Mouse (Mus musculus) kidney, adult 18-20 months (tissue): ENCODE measurements around the gene Sgpp2.
A peak's percentile ranks its signal among the peaks of the same experiment; 100 is the strongest.

ENCODE experiments used
- DNase-seq: peaks from one replicate; pipeline ENCODE4 v3.0.0; 2021

Sgpp2 gene

DNA sequence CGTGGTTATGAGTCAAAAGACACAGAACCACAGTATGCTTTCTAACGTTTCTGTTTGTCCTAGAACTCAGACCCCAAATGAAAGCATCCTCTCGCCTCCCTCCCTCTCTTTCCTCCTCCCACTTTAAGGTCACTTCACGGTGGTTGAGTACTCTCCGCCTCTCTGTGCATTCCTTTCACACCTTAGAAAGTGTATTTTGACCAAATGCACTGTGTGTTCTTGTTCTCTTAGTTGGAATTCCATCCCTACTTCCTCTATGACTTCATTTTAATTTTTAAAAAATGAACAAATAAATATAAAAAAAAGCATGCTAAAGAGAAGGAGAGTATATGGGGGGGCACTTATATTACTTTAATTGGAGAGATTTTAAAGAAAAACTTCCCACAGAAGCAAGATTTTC lies 30.4 kb downstream of the Sgpp2 start:
- DNase-seq = no peak

DNA sequence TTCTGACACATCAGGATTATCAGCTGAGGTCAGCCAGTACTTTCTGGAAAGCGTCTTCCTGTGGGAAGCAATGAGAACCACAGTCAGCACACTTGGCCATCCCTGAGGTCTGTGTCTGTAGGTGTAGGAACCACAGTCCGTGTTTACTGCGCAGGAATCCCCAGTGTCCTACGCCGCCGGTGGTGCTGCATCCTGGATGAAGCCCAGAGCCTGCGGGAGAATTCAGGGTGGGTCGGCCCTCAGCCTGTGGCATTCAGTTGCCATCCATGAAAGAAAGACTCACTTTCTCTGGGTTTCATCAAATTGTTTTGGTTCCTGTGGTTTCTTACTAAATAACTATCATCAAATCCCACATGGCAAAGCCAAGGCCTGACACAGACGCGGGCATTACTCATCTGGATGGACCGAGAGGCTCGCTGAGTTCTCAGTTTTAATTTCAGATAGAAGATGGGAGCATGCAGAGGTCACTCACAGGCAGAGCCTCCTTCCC lies 37.2 kb downstream of the Sgpp2 start:
- no peak for DNase-seq

DNA sequence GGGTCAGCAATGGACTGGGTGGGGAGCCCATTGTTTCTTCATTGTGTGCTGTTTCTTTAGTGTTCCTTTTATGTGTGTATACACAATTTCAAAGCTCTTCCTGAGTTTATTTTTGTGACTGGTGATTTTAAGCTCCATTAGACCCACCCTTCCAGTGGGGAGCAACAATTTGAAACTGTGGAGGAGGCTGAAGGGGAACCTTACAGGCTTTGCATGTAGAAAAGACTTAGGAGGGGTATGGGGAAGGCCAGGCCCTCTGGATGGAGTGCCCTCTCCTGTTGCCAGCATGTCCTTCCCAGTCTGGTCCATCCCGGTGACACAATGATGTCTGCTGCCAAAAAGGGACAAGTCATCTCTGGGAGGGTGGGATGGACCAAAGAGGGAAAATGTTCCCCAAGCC lies 39.1 kb downstream of the Sgpp2 start:
- DNase-seq = no peak

DNA sequence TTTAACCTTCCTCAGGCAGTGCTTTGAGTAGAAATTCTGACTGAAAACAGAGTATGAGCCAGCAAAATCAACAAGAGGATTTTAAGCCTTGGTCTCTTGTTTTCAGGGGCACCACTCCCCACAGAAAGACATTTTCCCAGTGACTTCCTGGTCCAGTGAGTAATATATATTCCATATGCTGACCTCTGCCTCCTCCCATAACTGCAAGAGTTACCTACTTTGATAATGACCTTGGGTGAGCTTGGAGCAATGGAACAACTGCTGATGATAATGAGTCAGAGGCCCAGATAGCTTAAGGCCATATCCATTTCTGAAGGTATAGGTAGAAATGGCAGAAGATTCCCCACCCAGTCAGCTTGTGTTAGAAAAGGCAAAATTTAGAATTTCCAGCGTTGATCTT lies 43.1 kb downstream of the Sgpp2 start:
- DNase-seq = no peak

DNA sequence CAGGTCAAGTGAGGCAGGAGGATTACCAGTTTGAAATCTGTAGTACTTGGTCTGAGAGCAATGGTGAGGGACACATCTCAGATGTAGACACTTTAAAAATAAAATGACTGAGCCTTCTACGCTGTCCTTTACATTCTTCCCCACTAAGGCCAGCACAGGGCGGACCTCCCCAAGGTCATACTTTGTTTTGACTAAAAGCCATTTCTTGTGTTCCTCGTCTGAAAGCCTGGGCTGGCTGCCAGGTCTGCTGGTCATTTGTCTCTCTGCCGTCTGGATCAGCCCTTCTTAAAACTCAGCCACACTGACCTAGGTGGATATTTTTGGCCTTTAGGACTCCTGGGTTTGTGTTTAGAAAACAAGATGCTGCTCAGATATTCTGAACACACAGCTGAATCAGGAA lies 45.0 kb downstream of the Sgpp2 start:
- peak; percentile 74 for DNase-seq

DNA sequence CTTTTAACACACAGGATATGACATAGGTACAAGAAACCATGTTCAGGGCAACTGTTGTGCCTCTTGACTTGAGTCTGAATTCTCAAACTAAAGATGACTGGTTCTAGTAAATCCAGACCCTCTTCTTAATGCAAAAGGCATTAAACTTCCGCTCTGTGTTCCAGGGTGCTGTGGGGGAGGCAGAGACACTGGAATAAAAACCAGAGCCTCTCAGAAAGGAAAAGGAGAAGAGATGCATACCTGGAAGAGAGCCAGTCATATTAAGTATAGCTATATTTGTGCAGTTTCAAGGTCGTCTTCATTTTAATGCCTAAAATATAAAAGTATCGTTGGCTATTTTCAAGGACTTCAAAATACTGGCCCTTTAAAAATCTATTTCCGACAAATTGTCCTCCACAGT lies 47.3 kb downstream of the Sgpp2 start:
- no peak for DNase-seq

DNA sequence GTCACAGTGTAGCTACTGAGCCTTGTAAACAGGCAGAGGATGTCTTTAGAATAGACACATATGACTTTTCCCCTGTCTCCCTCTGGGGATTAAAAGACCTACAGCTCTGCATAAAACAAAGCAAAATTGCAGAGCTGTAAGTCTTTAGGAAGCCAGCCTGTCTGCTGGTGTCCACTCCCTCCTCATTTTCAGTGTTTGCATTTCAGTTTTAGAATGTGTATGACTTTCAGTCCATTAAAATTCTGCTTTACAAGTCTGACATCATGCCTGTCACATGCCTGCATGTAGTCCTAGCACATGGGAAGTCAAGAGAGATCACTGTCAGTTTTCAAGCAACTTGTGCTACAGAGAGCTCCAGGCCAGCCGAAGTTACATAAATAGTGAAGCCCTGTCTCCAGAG lies 47.7 kb downstream of the Sgpp2 start:
- DNase-seq = no peak

DNA sequence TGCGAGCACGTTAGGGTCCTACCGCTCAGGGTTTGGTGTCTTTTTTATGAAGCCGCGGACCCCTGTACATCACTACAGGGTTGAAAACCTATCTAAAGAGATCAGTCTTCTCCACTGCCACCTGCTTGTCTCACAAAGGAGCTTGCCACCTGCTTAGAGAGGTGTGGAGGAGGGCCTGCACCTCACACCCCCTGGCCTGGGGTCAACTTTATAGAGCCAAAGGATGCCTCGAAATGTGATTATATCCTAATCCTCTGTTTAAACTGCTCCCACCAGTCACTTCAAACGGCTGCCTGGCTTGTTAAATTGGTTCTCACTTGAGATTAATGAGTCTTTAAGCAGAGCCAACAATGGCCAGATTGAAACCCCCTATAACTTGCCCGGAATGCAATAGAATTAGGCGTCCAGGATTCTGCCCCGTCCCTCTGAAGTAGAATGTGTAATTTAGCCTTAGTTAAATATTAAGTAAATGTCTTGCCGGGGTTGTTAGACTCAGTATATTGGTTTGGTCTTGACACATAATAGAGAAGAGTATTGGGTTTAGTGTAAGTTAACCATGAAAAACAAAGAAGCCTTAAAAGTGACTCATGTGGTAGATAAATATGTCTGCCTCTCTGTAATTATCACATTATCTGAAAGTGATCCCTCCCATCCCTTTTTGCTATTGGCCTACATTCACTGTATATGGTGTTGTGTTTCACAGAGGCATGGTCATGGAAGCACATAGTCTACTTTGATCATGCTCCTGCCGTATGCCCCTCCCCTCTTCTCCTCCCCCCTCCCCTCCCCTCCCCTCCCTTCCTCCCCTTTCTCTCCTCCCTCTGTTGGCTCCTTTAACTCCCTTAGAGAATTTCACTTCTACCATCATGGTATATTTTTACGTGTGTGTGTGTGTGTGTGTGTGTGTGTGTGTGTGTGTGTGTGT lies 54.1 kb downstream of the Sgpp2 start:
- no peak for DNase-seq

DNA sequence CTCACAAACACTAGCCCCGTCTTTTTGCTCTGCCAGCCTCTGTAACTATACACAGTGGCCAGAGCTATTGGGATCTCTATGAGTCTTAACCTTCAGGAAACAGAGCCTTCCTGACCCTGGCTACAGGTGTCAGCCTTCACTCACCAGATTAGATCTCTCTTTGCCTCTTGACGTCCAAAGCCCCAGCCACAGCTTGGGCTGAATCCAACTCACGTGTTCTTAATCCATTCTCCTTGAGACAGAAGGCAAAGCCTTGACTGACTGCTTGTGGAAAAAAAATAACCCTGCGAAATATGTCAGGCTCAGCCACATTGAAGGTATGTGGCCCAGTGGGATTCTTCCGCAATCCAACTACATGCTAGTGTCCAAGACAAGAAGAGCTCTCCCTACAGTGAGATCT lies 57.7 kb downstream of the Sgpp2 start:
- DNase-seq = peak; percentile 18

DNA sequence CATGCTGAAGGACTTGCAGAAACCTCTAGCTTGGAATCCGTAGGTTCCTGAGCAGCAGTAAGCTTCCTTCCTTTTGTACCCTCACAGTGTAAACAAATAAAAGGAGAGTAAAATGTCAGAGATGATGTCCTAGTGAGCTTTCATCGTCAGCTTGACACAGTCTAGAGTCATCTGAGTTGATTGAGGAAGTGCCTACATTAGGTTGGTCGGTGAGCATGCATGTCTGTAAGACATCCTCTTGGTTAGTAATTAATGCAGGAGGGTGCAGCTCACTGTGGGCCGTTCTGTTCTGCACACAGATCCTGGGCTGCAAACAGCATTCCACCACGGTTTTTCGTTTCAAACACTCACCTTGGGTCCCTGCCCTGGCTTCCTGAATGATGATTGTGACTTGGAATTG lies 60.0 kb downstream of the Sgpp2 start:
- DNase-seq = no peak

DNA sequence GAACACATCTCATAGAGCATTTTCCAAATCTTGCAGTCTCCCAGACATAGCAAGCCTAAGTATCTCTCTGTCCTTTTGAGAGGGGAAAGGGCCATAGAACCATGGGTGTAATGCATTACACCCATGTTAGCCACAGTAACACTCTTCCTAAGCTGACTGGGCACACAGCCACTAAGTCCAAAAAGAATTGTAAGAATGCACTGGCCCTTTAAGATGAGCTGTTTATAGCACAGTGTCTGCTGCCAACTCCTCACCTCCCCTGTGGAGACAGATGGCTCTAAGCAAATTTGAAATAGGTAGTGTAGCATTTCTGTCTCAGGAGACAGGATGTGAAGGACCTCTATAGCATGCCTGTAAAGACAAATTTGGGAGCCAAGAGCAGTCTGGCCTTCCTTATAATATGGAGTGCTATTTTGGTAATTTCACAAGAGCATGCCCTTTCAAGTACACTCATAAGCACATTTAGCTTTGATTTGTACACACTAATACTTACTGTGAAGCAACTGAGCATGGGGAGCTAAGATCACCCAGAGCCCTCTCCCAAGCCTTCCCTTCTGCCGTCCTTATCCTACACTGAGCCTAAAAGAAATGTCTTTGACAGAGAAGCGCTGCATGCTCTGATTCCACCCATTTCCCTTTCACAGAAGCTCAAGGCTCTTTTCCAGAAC lies 61.6 kb downstream of the Sgpp2 start:
- DNase-seq = no peak

DNA sequence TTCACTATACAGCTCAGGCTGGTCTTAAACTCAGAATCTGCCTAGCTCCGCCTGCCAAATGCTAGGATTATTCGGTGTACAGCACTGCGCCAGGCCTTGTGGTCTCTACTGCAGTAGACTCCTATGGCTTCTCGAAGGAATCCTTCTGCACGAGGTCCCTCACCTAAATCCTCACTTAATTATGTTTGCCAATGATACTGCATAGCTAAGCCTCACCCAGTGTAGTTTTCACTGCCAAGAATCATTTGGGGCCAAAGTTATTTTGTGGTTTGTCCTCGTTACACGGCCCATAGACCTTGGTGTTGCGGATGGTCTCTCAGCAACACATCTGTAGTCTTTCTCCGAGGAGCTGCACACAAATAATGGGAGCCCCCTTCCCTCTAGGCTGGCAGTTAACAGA lies 62.2 kb downstream of the Sgpp2 start:
- no peak for DNase-seq

DNA sequence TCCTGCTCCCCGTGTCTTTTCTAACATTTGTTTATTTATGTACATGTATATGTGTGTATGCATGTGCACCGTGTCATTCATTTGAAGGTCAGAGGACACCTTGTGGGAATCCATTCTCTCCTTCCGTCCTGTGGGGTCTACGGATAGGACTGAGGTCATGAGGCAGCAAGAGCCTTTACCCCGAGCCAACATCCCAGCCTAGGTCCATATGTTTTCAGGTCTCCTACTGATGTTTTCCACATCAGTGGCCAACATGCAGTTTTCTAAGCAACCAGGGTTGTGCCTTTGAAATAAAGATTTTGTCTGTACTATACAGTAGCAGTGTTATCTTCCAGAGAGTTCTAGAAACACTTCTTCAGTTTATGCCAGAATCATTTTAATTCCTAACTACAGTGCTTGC lies 63.7 kb downstream of the Sgpp2 start:
- no peak for DNase-seq

DNA sequence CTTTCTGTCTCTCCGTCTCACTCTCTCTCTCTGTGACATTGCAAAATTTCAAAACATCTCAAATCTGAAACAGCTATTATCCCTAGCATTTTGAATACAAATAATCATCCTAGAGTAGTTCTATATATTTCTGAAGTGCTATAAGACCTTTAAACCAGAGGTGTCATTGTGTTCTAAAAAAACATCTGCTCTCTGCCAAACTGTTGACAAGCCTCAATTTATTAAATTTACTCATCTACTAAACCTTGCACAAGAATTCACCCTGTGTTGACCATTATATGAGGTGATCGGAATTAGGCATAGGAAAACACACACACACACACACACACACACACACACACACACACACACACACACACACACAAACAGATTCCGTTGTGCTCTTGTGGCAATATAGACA lies 64.9 kb downstream of the Sgpp2 start:
- DNase-seq = no peak

DNA sequence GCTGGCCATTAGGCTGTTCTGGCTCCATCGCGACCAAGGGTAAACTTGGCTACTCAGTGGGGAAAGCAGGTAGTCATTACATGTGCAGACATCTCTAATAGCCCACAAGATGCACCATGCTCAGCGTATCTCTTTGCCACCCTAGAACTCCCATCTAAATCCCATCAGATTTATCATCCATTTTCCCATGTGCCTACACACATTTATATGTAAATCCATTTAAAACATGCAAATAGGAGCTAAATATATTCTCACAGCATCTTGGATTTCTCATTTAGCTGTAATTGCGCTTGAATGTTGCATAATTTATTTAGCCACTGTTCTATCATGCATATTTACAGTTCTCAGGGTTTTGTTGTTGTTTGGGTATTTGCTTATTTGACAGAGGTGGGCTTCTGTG lies 70.8 kb downstream of the Sgpp2 start:
- no peak for DNase-seq

DNA sequence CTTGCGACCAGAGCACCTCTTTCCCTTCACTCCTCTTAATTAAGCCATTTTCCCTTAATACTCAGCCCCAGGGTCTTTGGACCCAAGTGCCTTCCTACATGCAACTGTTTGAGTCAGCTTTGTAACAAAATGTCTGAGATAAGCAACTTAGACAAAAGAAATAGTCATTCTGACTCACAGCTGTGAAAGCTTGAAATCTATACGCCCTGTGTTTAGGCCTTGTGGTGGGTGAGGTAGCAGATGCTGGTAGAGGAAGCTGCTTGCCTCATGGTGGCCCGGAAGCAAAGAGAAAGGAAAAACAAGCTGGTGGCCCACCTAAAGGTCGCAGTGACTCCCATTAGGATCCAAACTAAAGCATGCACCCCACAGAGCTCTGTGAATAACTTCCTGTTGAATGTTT lies 77.7 kb downstream of the Sgpp2 start:
- DNase-seq = no peak

DNA sequence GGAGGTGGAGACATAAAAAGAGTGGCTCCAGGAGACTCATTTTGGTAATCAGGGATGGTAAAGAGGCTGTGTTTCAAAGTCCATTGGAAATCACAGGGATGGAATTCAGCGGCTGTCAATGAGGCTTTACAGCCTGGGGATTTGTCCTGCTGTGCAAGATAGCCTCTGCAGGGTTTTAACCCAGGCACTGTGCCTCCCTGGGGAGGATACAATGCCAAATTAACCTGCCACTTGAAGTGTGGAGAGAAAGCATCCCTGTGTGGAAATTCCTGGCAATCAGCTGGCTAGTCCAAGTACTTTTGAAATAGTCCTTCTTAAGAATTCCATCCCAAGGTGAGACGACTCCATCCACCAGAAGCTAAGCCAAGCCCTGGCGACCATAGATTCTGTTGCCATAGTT lies 78.7 kb downstream of the Sgpp2 start:
- DNase-seq = no peak

DNA sequence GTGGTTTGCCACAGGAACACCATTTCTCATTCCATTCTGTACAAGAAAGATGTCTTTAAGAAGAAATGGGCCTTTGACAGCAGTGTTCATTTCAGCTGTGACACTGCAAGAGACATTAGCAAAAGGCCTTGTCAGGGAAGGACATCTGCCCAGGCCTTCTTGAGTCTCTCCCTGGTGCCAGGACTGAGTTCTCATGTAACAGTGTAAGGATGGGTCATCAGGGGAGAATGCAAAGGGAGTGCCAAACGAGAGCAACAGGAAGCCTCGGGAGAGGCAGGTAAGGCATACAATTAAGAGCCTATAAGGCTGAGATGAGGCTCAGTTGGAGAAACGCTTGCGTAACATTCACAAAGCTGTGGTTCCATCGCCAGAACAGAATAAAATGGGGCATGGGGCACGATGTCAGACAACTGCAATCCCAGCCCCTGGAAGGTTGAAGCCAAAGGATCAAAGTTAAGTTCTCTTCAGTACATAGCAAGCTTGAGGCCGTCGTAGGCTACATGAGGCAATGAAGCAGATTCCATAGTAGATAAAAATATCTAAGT lies 85.1 kb downstream of the Sgpp2 start:
- DNase-seq = no peak

DNA sequence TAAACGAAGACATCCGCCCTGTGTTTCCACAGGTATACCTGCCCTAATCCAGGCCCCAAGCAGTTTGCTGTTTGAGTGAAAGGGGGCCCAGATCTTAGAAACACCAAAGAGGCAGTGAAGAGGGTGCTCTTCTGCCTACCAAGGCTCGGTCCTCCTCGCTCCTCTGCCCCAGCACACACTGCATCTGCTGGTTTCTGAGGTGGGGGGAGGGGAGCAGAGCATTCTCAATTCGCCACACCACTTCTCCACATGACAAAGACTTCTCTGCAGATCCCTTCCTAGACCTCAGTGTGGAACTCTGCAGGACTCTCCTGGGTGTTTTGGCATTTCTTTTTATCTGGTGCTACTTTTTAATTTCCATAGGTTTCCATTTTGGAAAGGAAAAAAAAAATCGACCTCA lies 85.6 kb downstream of the Sgpp2 start:
- DNase-seq = no peak

DNA sequence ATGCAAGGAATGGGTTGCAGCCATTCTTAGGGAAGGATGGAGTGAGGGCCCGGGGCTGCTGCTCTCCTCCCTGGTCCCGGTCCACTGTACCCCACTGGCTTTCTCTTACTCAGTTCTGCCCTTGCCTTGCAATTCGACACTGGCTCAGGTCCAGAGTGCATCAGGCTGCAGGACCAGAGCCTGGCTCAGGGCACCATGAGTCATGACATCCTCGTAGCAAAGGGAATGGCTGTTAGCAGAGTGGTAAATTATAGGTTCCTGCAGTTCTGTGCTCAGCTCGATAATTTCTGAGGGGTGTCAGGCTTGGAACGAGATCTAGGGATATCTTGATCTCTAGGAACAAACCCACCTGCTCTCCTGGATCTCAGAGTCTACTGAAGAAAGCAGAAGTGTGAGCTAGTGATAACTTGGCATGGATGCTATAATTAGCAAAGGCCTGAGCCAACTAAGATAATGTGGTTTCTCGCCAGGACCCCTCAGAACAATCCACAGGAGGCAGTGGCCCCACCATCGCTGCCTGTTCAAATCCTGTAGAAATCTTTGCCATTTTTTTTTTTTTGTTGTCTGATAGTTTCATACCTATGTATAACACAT lies 86.3 kb downstream of the Sgpp2 start:
- DNase-seq = no peak

DNA sequence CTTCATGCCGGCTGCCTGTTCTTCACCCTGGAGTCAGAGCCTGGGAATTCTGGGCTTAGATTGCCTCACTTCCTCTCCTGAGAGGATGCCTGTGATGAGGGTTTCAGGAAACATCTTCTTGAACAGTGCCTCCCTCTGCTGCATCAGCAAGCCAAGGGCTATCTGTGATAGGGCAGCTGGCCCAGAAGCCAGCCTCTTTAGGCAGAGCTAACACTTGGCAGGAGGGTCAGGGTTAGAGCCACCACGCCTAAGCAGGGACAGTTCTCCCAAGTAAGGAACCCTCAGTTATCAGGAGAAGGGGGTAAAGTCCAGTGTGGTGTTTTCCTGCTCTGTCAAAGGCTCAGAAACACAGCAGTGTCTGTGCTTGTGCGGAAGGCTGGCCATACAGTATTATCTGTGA lies 89.6 kb downstream of the Sgpp2 start:
- DNase-seq = no peak

DNA sequence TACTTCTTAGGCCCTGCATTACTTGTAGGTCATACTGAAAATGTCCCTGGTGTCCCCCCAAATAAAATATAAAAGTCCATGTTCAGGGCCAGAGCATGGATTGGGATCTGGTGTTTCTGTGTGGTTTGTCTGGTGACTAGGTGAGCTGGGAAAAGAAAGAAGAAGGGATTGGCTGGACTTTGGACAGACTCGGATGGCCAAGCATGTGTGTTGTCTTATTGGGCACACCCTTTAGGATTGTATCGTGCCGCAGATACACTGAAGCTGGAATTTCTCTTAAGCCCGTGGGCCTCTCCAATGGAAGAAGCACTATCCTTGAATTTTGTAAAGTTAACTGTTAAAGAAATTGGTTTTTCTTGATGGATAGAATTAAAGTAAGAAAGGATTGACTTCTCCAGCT lies 91.3 kb downstream of the Sgpp2 start:
- no peak for DNase-seq

DNA sequence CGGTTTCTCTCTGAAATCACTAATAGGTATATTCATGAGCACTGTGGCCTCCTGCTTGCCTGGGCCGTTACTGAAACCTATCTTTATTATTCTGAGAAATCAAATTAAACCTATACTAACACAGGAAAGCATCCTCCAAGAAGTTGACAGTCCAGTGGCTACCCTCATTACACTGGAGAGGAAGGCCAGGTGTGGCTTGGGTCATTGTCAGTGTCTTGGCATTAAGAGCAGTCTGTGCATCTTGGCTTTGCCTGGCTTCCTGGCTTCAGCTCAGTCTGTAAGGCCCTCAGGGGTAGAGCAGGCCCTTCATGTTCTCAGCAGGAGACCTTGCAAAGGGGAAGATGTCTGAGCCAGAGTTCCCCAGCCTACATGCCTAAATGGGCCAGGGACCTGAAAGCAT lies 99.3 kb downstream of the Sgpp2 start:
- DNase-seq = no peak

DNA sequence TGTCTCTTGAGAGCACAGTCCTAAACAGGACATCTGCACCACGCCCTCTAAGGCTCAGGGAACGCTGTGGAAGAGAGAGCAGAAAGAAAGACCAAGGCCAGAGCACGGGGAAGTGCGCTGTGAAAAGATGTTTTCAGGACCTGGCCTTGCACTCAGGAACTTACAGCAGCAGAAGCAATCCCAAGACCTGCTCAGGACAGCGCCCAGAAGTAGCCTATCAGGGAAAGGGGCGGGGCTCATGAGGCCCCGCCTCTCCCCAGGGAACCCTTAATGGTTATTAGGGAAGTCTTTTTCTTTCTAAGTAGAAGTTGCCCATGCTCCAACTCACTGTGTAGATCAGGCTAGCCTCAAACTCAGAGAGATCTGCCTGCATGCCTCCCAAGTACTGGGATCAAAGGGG lies 102.5 kb downstream of the Sgpp2 start:
- no peak for DNase-seq
